Mouse (Mus musculus): ENCODE measurements at regions not wholly inside any gene's neighbourhood (a gene's known extent, or its start where the extent isn't known, plus 50 kb on each side); places are given as distances from the start of the nearest gene placed in this dataset.

- no peak for DNase-seq (ENCODE audit: low spot score in 2 of 2)
These were observed 368.7 kb downstream of the Etnk1 start for GRCm38 (mm10) chr6:143535726-143536125.

DNA sequence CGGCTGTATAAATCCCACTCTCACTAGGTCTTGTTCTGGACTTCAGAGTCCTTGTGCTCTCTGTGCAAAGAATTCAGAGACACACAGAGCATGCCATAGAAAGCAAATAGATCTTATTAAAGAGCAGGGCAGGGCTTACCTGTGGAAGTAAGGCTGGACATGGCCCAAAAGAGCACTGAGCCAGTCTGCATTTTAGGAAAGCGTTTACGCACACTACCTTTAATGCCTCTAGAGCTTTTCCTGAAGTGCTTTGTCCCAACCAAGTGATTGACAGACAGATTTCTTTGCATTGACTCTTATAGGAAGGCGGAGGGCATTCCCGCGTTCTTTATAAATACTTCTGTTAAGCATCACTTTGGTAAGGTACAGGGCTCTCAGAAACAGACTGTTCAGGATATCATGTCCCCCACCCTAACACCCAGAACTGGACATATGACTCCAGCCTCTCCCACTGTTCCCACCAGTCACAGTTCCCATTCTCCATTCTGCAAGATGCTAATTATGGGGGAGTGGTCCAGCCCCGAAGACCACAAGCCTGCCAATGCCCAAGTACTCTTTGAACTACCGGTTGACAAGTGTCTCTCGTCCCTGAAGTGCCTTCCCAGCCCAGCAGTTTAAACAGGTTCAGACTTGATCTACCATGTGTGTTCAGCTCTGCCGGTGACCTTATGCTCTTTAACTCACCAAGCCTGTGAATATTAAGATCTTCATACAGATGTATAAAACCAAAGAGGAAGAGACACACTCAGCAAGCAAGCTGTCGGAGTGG lies 369.7 kb downstream of the Etnk1 start:
- no peak for DNase-seq (ENCODE audit: low spot score in 2 of 2)

- no peak for DNase-seq (ENCODE audit: low spot score in 2 of 2)
These were observed 380.4 kb downstream of the Etnk1 start for GRCm38 (mm10) chr6:143547406-143547903.

- DNase-seq (ENCODE audit: low spot score in 2 of 2): no peak
These were observed 387.9 kb downstream of the Etnk1 start for GRCm38 (mm10) chr6:143554946-143555345.

DNA sequence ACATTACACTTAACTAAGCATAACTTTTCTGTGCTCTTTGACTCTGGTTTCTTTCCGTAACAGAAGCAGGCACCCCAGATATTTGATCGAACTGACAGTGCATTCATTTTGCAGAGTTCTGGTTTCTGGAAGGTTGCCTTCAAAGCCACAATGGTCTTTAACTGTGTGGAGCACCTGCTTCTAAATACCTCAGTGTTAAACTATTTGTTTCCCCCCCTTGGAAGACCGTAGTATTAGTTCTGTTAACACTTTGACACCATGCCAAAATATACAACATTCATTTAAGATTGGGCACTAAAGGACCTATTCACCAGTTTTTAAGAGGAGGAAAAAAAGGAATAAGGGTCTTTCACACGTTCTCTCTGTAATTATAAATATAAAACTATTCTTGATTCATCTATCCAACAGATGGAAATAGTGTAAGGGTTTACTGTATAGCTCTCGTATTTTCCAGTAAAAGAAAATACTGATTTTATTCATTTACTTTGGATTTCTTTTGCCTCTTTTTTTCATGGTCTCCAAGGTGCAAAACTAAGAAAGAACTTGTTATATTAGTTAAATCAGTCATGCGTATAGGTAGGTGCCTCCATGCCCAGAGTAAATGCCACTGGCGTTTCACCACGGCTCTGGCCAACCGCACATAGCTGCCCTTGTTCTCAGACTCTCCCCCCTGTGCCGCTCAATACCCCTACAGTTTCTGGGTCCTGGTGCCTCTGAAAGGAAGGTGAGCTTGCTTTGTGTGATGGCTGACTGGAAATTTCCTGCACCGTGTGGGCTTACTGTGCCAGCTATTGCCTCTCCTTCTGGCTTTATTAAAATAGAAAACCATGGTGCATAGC lies 391.2 kb downstream of the Etnk1 start:
- DNase-seq (ENCODE audit: low spot score in 2 of 2): no peak

- no peak for DNase-seq (ENCODE audit: low spot score in 2 of 2)
These were observed 392.3 kb downstream of the Etnk1 start for GRCm38 (mm10) chr6:143559316-143559715.

DNA sequence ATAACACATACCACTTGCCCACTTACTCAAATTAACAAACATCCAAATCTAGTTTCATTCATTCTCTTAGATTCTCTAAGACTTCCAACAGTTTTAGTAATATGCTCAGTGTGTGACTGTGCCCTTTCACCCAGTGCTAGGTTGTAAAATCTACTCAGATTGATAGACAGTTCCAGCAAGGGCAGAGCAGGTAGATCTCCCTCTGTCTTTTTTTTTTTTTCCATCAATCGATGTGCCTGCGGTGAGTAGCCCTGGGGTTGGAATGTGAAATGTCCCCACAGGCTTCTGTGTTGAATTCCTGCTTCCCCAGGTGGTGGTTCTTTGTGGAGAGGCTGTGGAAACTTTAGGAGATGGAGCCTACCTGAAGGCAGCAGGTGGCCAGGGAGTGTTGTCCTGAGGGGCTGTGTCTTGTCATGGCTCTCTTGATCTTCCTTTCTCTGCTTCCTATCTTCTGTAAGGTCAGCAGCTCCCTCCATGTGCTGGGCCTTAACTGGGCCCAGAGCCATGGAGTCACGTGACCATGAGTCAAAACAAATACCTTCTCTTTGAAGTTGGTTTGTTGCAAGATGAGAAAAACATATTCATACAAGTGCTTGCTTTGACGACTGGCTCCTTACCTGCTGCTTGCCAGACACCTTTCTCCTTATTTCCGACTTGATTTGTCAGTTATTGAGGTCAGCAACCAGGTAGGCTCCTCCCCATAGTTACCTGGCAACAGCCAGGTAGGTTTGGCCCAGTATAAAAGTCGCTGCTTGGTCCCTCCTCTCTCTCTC lies 394.5 kb downstream of the Etnk1 start:
- DNase-seq (ENCODE audit: low spot score in 2 of 2): no peak

DNA sequence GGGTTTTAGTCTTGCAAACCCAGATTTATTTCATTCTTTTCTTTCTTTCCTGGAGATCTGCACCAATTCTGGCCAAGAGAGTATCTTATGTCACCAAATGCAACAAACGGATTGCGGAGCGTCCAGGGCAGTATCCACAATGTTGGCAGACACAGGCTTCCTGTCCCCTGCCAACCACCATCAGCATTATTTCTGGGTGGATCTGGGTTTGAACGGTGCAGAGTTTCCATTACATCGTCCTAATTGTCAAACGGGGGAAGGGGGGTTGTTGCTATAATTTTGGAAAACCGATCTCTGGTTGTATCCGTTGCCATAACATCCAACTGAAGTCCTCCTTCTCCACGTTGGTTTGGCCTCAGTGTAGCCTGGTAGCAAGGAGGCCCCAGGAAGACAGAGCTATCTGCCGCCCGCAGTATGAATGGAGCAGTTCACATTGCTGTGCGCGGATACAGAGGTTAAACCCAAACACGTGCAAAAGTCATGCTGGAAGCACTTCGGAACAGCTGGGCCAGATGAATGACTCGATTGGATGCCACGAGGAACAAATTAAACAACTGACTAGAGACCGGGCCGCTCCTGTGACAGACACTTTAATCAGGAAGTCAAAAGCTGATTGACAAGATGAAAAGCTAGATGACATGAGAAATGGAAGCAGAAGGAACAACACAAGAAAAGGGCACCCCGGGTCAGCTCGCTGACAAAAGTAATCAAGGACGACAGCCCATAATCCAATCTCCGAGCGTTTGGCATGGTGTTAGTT lies 404.5 kb downstream of the Etnk1 start:
- DNase-seq (ENCODE audit: low spot score in 2 of 2): no peak

- no peak for DNase-seq (ENCODE audit: low spot score in 2 of 2)
These were observed 412.2 kb downstream of the Etnk1 start for GRCm38 (mm10) chr6:143579223-143579622.

DNA sequence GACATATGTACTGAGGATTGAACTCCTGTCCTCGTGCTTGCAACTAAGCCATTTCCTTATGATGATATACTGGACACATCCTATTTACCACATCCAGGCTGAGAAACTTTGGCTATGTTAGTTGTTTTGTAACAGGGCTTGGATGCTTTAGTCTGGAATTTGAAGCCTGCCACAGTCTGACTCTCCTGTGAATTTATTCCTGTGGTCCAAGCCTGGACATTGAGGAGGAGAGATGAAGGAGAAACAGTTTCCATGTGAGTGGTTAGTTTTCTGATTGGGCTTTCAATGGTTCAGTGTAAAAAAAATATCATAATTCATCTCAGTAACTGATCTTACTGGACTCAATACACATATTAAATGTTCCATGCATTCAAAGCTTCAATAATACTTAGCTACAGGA lies 422.6 kb downstream of the Etnk1 start:
- no peak for DNase-seq (ENCODE audit: low spot score in 2 of 2)

- no peak for DNase-seq (ENCODE audit: low spot score in 2 of 2)
These were observed 423.2 kb downstream of the Etnk1 start for GRCm38 (mm10) chr6:143590231-143590630.

DNA sequence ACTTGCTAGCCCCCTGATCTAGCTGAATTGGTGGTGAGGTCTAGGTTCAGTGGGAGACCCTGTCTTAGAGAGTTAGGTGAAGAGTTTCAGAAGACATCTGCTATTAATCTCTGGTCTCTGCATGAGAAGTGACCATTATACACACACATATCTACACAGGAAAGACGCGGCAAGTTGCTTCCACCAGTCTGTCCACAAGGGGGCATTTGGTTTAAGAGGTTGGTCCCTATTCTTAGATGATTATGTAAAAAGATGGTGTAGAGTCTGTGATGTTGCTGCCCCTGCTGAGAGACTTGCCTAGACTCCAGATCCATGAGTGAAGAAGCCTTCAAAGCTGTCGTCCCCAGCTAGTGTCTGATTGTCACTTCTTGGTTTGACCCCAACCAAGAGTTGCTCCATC lies 425.5 kb downstream of the Etnk1 start:
- no peak for DNase-seq (ENCODE audit: low spot score in 2 of 2)

GRCm38 (mm10) chr6:143595486-143595885 lies 428.5 kb downstream of the Etnk1 start:
- DNase-seq (ENCODE audit: low spot score in 2 of 2): no peak

DNA sequence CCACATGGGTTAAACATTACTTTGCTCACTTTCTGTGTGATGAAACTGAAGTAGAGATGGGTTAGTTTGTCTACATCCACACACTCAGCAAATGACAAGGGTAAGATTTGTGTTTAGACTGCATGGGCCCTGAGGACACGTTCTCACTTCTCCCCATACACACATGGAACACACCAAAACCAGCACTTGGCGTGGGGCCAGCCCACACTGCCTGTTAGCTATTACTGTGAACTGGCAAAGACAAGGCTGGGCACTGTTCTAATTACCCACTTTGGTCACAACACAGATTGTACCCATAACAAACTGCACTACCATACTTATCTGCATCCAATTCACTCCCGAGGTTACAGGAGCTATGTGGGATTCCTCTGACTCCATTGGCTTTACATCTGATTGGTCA lies 430.4 kb downstream of the Etnk1 start:
- DNase-seq (ENCODE audit: low spot score in 2 of 2): no peak

DNA sequence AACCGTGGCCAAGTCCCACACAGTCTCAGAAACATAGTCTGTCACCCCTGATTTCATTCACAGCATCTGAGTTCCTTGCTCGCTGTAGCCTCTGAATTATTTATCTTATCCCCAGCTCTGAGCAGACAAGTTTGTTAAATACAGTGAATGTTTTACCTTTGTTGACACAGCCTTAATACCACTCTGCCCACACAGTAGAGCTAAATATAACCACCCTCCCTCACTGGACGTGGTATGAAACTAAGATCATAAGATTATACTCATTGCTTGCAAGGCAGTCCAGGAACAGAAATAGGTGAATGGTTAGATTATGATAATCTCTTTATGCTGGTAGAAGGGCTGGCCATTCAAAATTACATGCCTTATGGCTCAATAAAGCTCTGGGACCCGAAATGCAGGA lies 431.9 kb downstream of the Etnk1 start:
- DNase-seq (ENCODE audit: low spot score in 2 of 2): no peak

DNA sequence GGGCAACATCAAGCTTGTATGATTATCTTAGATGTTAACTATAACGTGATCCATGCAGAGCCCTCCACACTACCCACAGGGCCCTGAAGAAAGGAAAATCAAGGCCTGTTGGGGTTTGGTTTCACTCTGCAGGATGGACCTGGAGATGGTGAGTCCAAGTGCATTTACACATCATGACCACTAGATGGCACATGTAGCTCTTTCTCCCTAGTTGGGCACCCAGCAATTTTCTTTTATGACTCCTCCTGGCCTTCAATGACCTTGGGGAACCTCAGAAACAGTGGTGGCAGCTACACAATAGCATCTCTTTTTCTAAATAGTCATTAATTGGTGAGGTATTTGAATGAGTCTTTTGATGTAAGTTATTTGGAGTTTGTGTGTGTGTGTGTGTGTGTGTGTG lies 442.1 kb downstream of the Etnk1 start:
- DNase-seq (ENCODE audit: low spot score in 2 of 2): no peak

DNA sequence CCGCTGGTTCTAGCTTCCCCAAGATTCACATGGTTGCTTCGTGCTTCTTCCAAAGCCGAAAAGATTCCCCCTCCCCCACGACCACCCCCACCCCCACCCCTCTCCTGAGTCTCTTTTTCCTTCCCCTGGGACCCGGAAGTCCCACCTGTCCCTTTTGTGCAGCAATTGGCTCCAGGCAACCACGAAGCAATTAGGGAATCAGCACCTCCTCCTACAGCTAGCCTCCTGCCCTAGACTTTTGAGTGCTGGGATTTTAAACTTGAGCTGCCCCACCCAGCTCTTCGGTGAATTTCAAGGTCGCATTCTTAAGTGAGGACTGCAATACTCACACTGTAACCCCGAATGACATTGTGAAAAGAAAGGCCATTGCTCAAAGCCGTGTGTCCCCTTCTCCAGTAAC lies 445.9 kb downstream of the Etnk1 start:
- DNase-seq (ENCODE audit: low spot score in 2 of 2): no peak

DNA sequence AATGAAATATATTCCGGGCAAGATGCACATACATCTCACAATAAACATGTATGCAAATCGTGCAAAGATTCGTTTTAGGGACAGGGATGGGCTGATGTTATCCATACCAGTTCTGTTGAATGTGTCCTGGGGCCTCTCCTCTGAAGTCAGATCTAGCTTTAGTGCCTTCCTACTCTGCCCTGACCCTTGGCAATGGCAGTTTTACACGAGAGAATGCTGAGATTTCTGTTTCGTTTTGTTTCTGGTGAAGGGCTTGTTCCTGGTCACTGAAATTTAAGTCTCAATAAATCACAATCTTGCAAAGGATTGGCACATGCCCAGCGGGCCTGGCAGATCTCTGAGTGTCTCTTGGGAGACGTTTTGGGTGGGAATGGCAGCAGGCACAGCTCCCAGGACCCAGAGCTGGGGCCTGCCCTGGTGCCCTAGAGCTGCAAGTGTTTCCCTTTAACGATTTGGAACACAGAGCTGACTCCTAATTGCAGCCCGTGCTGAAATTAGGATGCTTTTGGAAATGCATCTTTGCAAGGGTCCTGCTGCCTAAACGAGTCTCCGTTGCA lies 447.5 kb downstream of the Etnk1 start:
- peak in 1 of 2 experiments; percentile 16 for DNase-seq (ENCODE audit: low spot score in 2 of 2)

GRCm38 (mm10) chr6:143615361-143615760 lies 448.3 kb downstream of the Etnk1 start:
- DNase-seq (ENCODE audit: low spot score in 2 of 2): no peak

- DNase-seq (ENCODE audit: low spot score in 2 of 2): no peak
These were observed 449.4 kb downstream of the Etnk1 start for GRCm38 (mm10) chr6:143616386-143616785.

- DNase-seq (ENCODE audit: low spot score in 2 of 2): no peak
These were observed 451.5 kb downstream of the Etnk1 start for GRCm38 (mm10) chr6:143618558-143618957.
